Mouse (Mus musculus) spleen, adult 2 months (tissue): ENCODE data around the gene Hist1h4f.
A peak's percentile ranks its signal among the peaks of the same experiment; 100 is the strongest.

ENCODE experiments used
- CTCF ChIP-seq: fragments of 200-500 bp; IDR thresholded peaks from 2 replicates; pipeline ENCODE4 v1.5.1; 2011; ENCODE audit warnings: mild to moderate bottlenecking, inconsistent platforms; ENCODE audit not compliant: insufficient read depth, insufficient read length, insufficient replicate concordance; ENCODE audit errors: extremely low read depth
- POLR2A ChIP-seq: fragments of 200-500 bp; IDR thresholded peaks from 2 replicates; pipeline ENCODE4 v1.6.1; 2011; ENCODE audit warnings: low read depth, low read length, inconsistent platforms

GRCm38 (mm10) chr13:23575271-23575851 lies 23.9 kb upstream of the Hist1h4f start, which contains the start of gene Hist1h3d:
- TF ChIP-seq POLR2A (peak; percentile 27; the same call in 1 of the 2 replicates), CTCF (no peak)
